Mouse (Mus musculus): ENCODE data around the gene Rrp36. TPM values are rescaled to one million over a fixed set of nuclear protein-coding genes. Genes with fewer than 3 reads are reported as not detected.

Gene Rrp36
- polyA plus RNA-seq (2014; fragmentation: Illumina TruSeq; extraction: RNeasy Lipid Tissue Mini Kit (QIAGEN cat#74804); ENCODE audit: insufficient read depth, low read depth, low replicate concordance), result 22.9 TPM

GRCm38 (mm10) chr17:46673850-46674529 lies at the start of gene Rrp36:
Rrp36 (minus strand) TSS chr17:46674352.

GRCm38 (mm10) chr17:46710959-46711597 lies 36.9 kb upstream of the Rrp36 start, which contains the start of gene Pex6:
Pex6 (plus strand) TSS chr17:46711463.

DNA sequence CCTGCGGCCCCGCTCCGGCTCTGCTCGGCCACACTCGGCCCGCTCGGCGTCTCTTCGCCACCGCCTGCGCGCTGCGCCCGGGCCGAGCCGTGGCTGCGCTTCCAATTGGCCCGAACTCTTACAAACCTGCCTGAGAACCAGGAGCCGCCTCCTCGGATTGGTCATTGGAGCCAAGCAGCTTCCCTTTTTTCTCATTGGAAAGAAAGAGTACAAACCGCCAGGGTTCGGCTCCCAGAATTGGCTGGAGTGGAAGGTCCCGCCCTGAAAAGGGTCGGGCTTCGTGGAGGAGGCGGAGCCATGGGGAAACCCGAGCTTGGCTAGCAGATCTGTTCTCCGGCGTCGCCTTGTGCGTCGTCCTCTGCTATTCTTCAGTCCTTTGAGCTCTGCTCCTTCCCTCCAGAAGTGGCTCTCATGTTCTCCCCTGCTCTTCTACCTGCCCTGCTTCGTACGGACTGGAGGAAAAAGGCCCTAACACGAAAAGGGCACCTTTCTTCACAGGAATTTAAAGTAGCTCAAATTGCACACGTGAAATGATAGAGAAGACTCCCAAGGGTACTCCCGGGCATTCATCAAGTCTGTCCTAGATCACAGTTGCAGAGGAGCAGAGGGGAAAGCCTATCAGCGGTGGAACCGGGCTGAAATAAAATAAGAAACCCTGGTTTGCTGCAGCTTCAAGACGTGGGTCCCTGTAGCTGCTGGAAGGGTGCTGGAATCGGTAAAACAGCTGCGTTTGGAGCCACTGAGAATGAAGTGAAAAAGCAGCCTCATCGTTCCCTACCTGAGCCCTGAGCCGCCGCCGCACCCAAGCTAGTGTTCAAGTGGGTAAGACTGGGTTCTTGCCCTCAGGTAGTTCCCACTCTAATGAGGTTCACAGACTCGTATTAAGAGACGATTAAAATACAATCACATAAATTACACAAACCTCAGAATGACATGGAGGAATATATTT lies 31.0 kb upstream of the Rrp36 start, which contains the start of gene Ppp2r5d:
Ppp2r5d (minus strand) TSS at position 225 of the 949 bp plus-strand sequence.

GRCm38 (mm10) chr17:46680760-46681373 lies 6.7 kb upstream of the Rrp36 start, which contains the start of gene Klhdc3:
Klhdc3 (minus strand) TSS chr17:46680914.

DNA sequence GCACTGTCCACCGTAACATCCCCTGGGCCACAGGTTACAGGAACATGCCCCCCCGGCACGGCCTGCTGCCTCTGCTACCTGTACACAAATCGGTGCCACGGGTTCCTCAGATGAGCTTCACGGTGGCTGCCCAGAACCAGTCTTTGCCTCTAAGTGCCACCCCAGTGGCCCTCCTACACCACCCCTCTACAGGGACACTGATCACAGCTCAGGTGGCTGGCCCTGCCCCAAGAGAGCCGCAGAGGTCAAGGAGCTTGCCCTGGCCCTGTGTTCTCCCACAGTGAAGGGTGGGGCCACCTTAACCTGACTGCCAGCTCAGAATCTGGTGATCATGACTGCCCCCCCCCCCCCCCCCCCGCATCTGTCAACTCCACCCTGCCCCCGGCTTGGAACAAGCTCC lies 4.3 kb upstream of the Rrp36 start, which contains the start of gene Mea1:
Mea1 (plus strand) TSS at position 378 of the 400 bp plus-strand sequence.

DNA sequence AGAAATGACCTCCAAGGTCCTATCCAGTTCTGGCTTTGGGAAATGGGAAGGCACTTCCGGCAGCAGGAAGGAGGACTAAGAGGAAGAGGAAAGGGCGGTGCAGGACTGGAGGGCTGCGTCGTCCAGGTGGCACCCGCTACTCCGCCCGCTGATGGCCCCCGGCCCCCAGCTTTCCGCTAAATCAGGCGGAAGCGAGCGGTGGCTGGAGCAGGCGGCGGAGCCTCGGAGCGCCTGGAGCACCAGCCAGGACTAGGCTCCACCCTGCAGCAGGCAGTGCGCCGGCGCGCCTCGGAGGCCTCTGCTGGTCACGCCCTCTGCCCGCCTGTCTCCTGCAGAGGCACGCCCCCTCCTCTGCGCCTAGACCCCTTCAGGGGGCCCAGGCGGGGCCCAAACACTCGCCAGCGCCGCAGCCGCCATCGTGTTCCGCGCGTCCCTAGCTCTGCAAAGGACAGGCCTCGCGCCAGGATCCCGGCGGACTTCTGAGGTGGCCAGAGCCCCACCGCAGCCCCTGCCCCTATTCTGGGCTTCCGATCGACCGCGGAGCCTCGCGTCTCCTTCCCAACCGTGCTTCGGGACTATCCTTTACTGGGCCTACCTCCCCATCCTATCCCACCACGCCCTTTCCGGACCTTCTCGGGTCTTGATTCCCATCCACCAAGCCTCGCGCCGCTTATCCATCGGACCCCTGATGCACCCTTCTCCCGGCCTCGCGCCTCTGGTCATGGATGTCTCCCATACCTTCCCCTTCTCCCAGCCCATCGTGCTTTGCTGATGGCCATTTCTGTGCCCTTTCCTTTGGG lies 23.7 kb downstream of the Rrp36 start, which contains the start of gene Cul7:
Cul7 (plus strand) TSS at position 106 of the 800 bp plus-strand sequence.

DNA sequence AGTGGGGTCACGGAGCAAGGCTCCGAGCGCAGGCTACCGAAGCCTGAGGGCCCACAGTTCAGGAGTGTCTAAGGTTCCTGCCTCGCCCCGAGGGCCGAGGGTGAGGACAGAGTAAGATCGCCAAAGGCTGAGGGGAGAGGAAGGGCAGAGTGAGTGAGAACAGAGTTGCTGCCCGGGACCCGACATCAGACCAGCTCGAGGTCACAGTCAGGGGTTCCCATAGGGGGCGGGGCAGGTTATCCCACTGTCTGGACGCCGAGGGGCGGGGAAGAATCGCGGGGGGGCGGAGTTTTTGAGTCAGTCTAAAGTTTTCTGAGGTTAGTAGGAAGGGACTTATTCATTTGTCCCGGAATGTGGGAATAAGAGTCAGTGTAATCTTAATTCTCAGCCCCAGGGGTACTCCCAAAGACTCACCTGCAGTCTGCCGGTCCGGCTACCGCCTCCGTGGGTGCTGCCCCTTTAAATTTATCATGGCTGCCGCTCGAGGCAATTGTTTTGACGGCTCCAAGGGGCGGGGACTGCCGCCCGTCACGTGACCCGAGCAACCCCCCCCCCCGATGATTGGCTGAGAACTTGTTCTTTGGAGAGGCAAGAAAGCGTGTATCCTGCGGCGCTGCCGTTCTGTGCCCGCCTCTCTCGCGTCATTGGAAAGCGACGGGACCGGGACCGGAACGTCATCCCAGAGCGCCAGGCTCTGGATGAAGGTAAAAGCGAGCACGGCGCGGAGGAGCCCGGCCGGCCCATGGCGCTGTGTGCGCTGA lies 28.4 kb downstream of the Rrp36 start, which contains the start of the genes Klc4 and Mrpl2:
Klc4 (minus strand) TSS at position 462 of the 761 bp plus-strand sequence.
Mrpl2 (plus strand) TSS at position 669 of the 761 bp plus-strand sequence.

DNA sequence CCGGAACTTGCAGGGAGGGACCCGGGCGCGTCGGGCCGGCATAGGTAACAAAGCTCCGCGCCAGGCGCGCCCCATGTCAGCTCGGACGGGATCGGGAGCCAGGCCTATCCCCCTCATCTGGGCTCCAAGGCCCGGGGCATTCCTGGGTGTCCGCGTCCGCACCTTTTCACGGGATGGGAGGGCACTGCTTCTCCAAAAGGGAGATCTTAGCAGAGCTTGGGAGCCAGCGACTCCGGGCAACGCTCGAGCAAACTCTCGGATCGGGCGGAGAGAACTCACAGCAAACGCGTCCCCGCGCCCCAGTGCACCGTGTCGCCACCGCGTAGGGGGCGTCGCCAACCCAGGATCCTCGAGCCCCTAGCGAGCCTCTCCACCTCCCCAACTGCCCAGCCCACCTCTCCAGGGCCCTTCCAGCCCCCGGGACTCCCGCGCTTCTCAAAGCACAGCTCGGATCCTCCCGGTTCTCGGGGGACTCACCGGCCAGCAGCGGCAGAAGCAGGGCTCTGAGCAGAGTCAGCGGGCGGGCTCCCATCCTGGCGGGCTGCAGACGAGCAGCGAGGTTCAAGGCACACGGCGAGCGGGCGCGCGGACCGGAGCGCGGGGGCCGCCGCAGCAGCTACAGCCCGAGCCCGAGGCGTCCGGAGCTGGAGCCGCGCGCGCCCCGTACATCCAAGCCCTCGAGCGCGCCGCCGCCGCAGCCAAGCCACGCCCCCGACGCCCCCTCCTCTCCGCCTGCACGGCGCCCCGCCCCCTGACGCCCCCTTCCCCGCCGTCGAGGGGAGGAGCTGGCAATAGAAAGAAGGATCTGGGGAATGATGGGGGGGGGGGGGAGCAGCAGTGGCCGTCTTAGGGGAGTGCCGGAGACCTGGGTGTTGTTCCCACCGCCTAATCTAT lies 45.1 kb downstream of the Rrp36 start, which contains the start of gene Ptk7:
Ptk7 (minus strand) TSS at position 714 of the 894 bp plus-strand sequence.

Other genes starting within 250 kb of the Rrp36 start
- 1.1 TPM for gene Crip3, start 245.4 kb downstream of the Rrp36 start, polyA plus RNA-seq (2014; fragmentation: Illumina TruSeq; extraction: RNeasy Lipid Tissue Mini Kit (QIAGEN cat#74804); ENCODE audit: insufficient read depth, low read depth, low replicate concordance)
- gene Slc22a7, start 235.9 kb downstream of the Rrp36 start, polyA plus RNA-seq (2014; fragmentation: Illumina TruSeq; extraction: RNeasy Lipid Tissue Mini Kit (QIAGEN cat#74804); ENCODE audit: insufficient read depth, low read depth, low replicate concordance), result not detected
- not detected for gene Ttbk1, start 186.7 kb downstream of the Rrp36 start, polyA plus RNA-seq (2014; fragmentation: Illumina TruSeq; extraction: RNeasy Lipid Tissue Mini Kit (QIAGEN cat#74804); ENCODE audit: insufficient read depth, low read depth, low replicate concordance)
- gene Dnph1, start 177.6 kb downstream of the Rrp36 start, polyA plus RNA-seq (2014; fragmentation: Illumina TruSeq; extraction: RNeasy Lipid Tissue Mini Kit (QIAGEN cat#74804); ENCODE audit: insufficient read depth, low read depth, low replicate concordance), result 1.7 TPM
- 9.1 TPM for gene Cul9, start 128.0 kb downstream of the Rrp36 start, polyA plus RNA-seq (2014; fragmentation: Illumina TruSeq; extraction: RNeasy Lipid Tissue Mini Kit (QIAGEN cat#74804); ENCODE audit: insufficient read depth, low read depth, low replicate concordance)
- 28.1 TPM for gene Srf, start 118.2 kb downstream of the Rrp36 start, polyA plus RNA-seq (2014; fragmentation: Illumina TruSeq; extraction: RNeasy Lipid Tissue Mini Kit (QIAGEN cat#74804); ENCODE audit: insufficient read depth, low read depth, low replicate concordance)
- 21.3 TPM for gene Ptk7, start 44.8 kb downstream of the Rrp36 start, polyA plus RNA-seq (2014; fragmentation: Illumina TruSeq; extraction: RNeasy Lipid Tissue Mini Kit (QIAGEN cat#74804); ENCODE audit: insufficient read depth, low read depth, low replicate concordance)
- 16.5 TPM for gene Klc4, start 28.3 kb downstream of the Rrp36 start, polyA plus RNA-seq (2014; fragmentation: Illumina TruSeq; extraction: RNeasy Lipid Tissue Mini Kit (QIAGEN cat#74804); ENCODE audit: insufficient read depth, low read depth, low replicate concordance)
- 53.2 TPM for gene Mrpl2, start 28.1 kb downstream of the Rrp36 start, polyA plus RNA-seq (2014; fragmentation: Illumina TruSeq; extraction: RNeasy Lipid Tissue Mini Kit (QIAGEN cat#74804); ENCODE audit: insufficient read depth, low read depth, low replicate concordance)
- 15.0 TPM for gene Cul7, start 24.0 kb downstream of the Rrp36 start, polyA plus RNA-seq (2014; fragmentation: Illumina TruSeq; extraction: RNeasy Lipid Tissue Mini Kit (QIAGEN cat#74804); ENCODE audit: insufficient read depth, low read depth, low replicate concordance)
- gene Mea1, start 4.4 kb upstream of the Rrp36 start, polyA plus RNA-seq (2014; fragmentation: Illumina TruSeq; extraction: RNeasy Lipid Tissue Mini Kit (QIAGEN cat#74804); ENCODE audit: insufficient read depth, low read depth, low replicate concordance), result 106 TPM
- gene Klhdc3, start 6.6 kb upstream of the Rrp36 start, polyA plus RNA-seq (2014; fragmentation: Illumina TruSeq; extraction: RNeasy Lipid Tissue Mini Kit (QIAGEN cat#74804); ENCODE audit: insufficient read depth, low read depth, low replicate concordance), result 33.7 TPM
- 21.6 TPM for gene Ppp2r5d, start 30.8 kb upstream of the Rrp36 start, polyA plus RNA-seq (2014; fragmentation: Illumina TruSeq; extraction: RNeasy Lipid Tissue Mini Kit (QIAGEN cat#74804); ENCODE audit: insufficient read depth, low read depth, low replicate concordance)
- 25.9 TPM for gene Pex6, start 37.1 kb upstream of the Rrp36 start, polyA plus RNA-seq (2014; fragmentation: Illumina TruSeq; extraction: RNeasy Lipid Tissue Mini Kit (QIAGEN cat#74804); ENCODE audit: insufficient read depth, low read depth, low replicate concordance)
- gene Gnmt, start 54.8 kb upstream of the Rrp36 start, polyA plus RNA-seq (2014; fragmentation: Illumina TruSeq; extraction: RNeasy Lipid Tissue Mini Kit (QIAGEN cat#74804); ENCODE audit: insufficient read depth, low read depth, low replicate concordance), result 10.9 TPM
- gene Cnpy3, start 77.9 kb upstream of the Rrp36 start, polyA plus RNA-seq (2014; fragmentation: Illumina TruSeq; extraction: RNeasy Lipid Tissue Mini Kit (QIAGEN cat#74804); ENCODE audit: insufficient read depth, low read depth, low replicate concordance), result 38.7 TPM
- not detected for gene Ptcra, start 89.4 kb upstream of the Rrp36 start, polyA plus RNA-seq (2014; fragmentation: Illumina TruSeq; extraction: RNeasy Lipid Tissue Mini Kit (QIAGEN cat#74804); ENCODE audit: insufficient read depth, low read depth, low replicate concordance)
- gene 2310039H08Rik, start 98.3 kb upstream of the Rrp36 start, polyA plus RNA-seq (2014; fragmentation: Illumina TruSeq; extraction: RNeasy Lipid Tissue Mini Kit (QIAGEN cat#74804); ENCODE audit: insufficient read depth, low read depth, low replicate concordance), result 25.5 TPM
- 48.3 TPM for gene Rpl7l1, start 108.3 kb upstream of the Rrp36 start, polyA plus RNA-seq (2014; fragmentation: Illumina TruSeq; extraction: RNeasy Lipid Tissue Mini Kit (QIAGEN cat#74804); ENCODE audit: insufficient read depth, low read depth, low replicate concordance)
- 4.0 TPM for gene Bicral, start 184.1 kb upstream of the Rrp36 start, polyA plus RNA-seq (2014; fragmentation: Illumina TruSeq; extraction: RNeasy Lipid Tissue Mini Kit (QIAGEN cat#74804); ENCODE audit: insufficient read depth, low read depth, low replicate concordance)
- 21.2 TPM for gene Tbcc, start 216.3 kb upstream of the Rrp36 start, polyA plus RNA-seq (2014; fragmentation: Illumina TruSeq; extraction: RNeasy Lipid Tissue Mini Kit (QIAGEN cat#74804); ENCODE audit: insufficient read depth, low read depth, low replicate concordance)
- gene Prph2, start 236.1 kb upstream of the Rrp36 start, polyA plus RNA-seq (2014; fragmentation: Illumina TruSeq; extraction: RNeasy Lipid Tissue Mini Kit (QIAGEN cat#74804); ENCODE audit: insufficient read depth, low read depth, low replicate concordance), result not detected